Mouse (Mus musculus) lung, postnatal 0 days (tissue): ENCODE measurements around the gene Opcml.

Source experiments
- CTCF ChIP-seq: IDR thresholded peaks from 2 replicates; pipeline ENCODE4 v1.5.1; 2016; ENCODE audit warnings: antibody characterized with exemption, mild to moderate bottlenecking
- EP300 ChIP-seq: IDR thresholded peaks from 2 replicates; pipeline ENCODE4 v1.6.1; 2016; ENCODE audit warnings: antibody characterized with exemption, mild to moderate bottlenecking, control low read depth

- TF ChIP-seq CTCF = no peak
- TF ChIP-seq EP300 = no peak
These were observed 24.1 kb upstream of the Opcml start for GRCm38 (mm10) chr9:27766446-27766845.
